Mouse (Mus musculus): ENCODE measurements around the gene Vamp2.
A peak's percentile ranks its signal among the peaks of the same experiment; 100 is the strongest.

The Vamp2 gene

GRCm38 (mm10) chr11:69086390-69086789, 1.9 kb upstream of the Vamp2 start:
- DNase-seq, result peak; percentile 47

- peak; percentile 64 for DNase-seq
Observed at GRCm38 (mm10) chr11:69087082-69087481, 1.2 kb upstream of the Vamp2 start.

GRCm38 (mm10) chr11:69087597-69087996, 693 bp upstream of the Vamp2 start:
- peak; percentile 51 for DNase-seq

GRCm38 (mm10) chr11:69088856-69089615, 746 bp downstream of the Vamp2 start:
- DNase-seq, result no peak

GRCm38 (mm10) chr11:69089616-69090290, 1.5 kb downstream of the Vamp2 start:
- peak; percentile 84 for DNase-seq

- peak; percentile 50 for DNase-seq
Observed at GRCm38 (mm10) chr11:69090367-69090766, 2.1 kb downstream of the Vamp2 start.

GRCm38 (mm10) chr11:69091566-69092385, 3.5 kb downstream of the Vamp2 start:
- peak; percentile 70 for DNase-seq

GRCm38 (mm10) chr11:69092386-69092751, 4.1 kb downstream of the Vamp2 start:
- peak; percentile 86 for DNase-seq

GRCm38 (mm10) chr11:69092871-69093270, 4.6 kb downstream of the Vamp2 start:
- no peak for DNase-seq

- DNase-seq, result peak; percentile 68
Observed at GRCm38 (mm10) chr11:69093856-69094255, 5.6 kb downstream of the Vamp2 start.

GRCm38 (mm10) chr11:69094697-69095429, 6.6 kb downstream of the Vamp2 start, which contains the start of gene Per1:
Gene Per1 (plus strand): TSS chr11:69095217.
- DNase-seq, result peak; percentile 100

GRCm38 (mm10) chr11:69095511-69096231, 7.4 kb downstream of the Vamp2 start:
- DNase-seq, result peak; percentile 62

GRCm38 (mm10) chr11:69096360-69096986, 8.2 kb downstream of the Vamp2 start:
- DNase-seq, result no peak

GRCm38 (mm10) chr11:69096987-69097900, 9.0 kb downstream of the Vamp2 start:
- peak; percentile 93 for DNase-seq

GRCm38 (mm10) chr11:69098039-69098761, 9.9 kb downstream of the Vamp2 start:
- DNase-seq, result no peak

GRCm38 (mm10) chr11:69098762-69099091, 10.4 kb downstream of the Vamp2 start:
- peak; percentile 99 for DNase-seq

- peak; percentile 89 for DNase-seq
Observed at GRCm38 (mm10) chr11:69099177-69099914, 11.1 kb downstream of the Vamp2 start.

- peak; percentile 93 for DNase-seq
Observed at GRCm38 (mm10) chr11:69099915-69100345, 11.6 kb downstream of the Vamp2 start.

All from cerebellum, adult 9-11 months (tissue).